Mouse (Mus musculus) macrophage (primary cell): Measurements from ENCODE around the gene Arrdc3. TPM values are rescaled to one million over a fixed set of nuclear protein-coding genes. Genes with fewer than 3 reads are reported as not detected.

Source experiments
- H3K27ac ChIP-seq: fragments of 350-480 bp; formaldehyde crosslinking; 2 replicates; pipeline ENCODE4 v1.9.0; 2021
- H3K36me3 ChIP-seq: fragments of 350-480 bp; formaldehyde crosslinking; 2 replicates; pipeline ENCODE4 v1.9.0; 2021; ENCODE audit errors: inconsistent target
- H3K4me3 ChIP-seq: fragments of 350-480 bp; formaldehyde crosslinking; 2 replicates; pipeline ENCODE4 v1.9.0; 2021; ENCODE audit errors: inconsistent target
- H3K79me2 ChIP-seq: fragments of 350-480 bp; formaldehyde crosslinking; 2 replicates; pipeline ENCODE4 v1.9.0; 2021; ENCODE audit errors: inconsistent target
- WGBS: methylation state at CpG from one replicate; pipeline ENCODE4 v1.1.7; 2026; ENCODE audit warnings: inconsistent platforms; ENCODE audit not compliant: missing documents; 5-methylcytosine and 5-hydroxymethylcytosine counted together
- polyA plus RNA-seq: library from polyadenylated mRNA; stranded (reverse); fragments of 250-400 nt; gene quantifications from 3 replicates; pipeline ENCODE4 v1.2.4, GENCODE M21; 2018; ENCODE audit warnings: inconsistent platforms
- total RNA-seq, 78 experiments: library from RNA; depleted of rRNA; stranded (reverse); fragments of 250-400 nt; gene quantifications; 1 replicate in 9 of 78; 2 replicates in 24 of 78; 3 replicates in 43 of 78; 4 replicates in 2 of 78; pipeline ENCODE4 v1.2.4; 2018; ENCODE audit warnings: inconsistent platforms in 56 of 78

Arrdc3 gene
- 100 to 1,000 TPM in 12 of 26 experiments, 10 to 100 TPM in 11, 1 to 10 TPM in 3; 8.0 to 378 (median 60.0) TPM for total RNA-seq (2018; cell fraction: chromatin; rRNA removed)
- total RNA-seq (2018; cell fraction: cytosol; rRNA removed) = 100 to 1,000 TPM in 11 of 26 experiments, 10 to 100 TPM in 13, 1 to 10 TPM in 2; 7.1 to 154 (median 91.5) TPM
- total RNA-seq (2018; cell fraction: nucleus; rRNA removed) = 100 to 1,000 TPM in 9 of 26 experiments, 10 to 100 TPM in 15, 1 to 10 TPM in 2; 4.7 to 381 (median 49.8) TPM
- 43.8 to 78.6 TPM (median 54.2 TPM) in 3 replicates for polyA plus RNA-seq

- Histone ChIP-seq H3K27ac (peak within 1 kb of the TSS; percentile 86), H3K79me2 (peaks cover 38% of the 10 kb centered on the region), H3K4me3 (peak within 1 kb of the TSS; percentile 90), H3K36me3 (peaks cover 7% of the 10 kb centered on the region; the same call in 1 of the 2 replicates)
- 0% methylated on average over 15 of the region's 31 CpGs for WGBS
Observed at GRCm38 (mm10) chr13:80883190-80883589, at the start of gene Arrdc3. Arrdc3 (plus strand) TSS chr13:80883384.

GRCm38 (mm10) chr13:80862215-80862614 is 21.0 kb upstream of the Arrdc3 start:
- 11% methylated on average over 5 of the region's 5 CpGs for WGBS
- Histone ChIP-seq H3K79me2 (no peaks in the 10 kb centered on the region), H3K27ac (no peak overlapping the region), H3K36me3 (no peaks in the 10 kb centered on the region), H3K4me3 (no peak overlapping the region)

- Histone ChIP-seq H3K79me2 (no peaks in the 10 kb centered on the region), H3K36me3 (no peaks in the 10 kb centered on the region), H3K4me3 (no peak overlapping the region), H3K27ac (no peak overlapping the region)
- WGBS = 12% methylated on average over 3 of the region's 3 CpGs
Observed at GRCm38 (mm10) chr13:80864195-80864594, 19.0 kb upstream of the Arrdc3 start.

DNA sequence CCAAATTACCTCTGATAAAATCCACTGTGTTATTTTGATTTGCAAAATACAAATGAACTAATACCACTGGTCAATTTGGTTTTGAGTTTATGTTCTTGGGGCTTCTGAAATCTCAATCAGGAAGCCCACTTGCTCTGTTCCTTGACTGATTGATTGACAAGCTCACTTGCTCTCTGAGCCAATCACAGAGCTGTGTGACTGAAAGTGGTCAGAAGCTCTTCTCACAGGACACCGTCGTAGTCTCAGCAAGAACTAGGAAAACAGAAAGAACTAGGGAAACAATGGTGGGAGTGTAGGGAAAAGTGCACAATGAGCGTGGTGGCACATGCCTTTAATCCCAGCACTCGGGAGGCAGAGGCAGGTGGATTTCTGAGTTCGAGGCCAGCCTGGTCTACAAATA is 8.1 kb upstream of the Arrdc3 start:
- Histone ChIP-seq H3K36me3 (no peaks in the 10 kb centered on the region), H3K4me3 (no peak overlapping the region), H3K79me2 (no peaks in the 10 kb centered on the region), H3K27ac (no peak overlapping the region)
- 95% methylated on average over 5 of the region's 5 CpGs for WGBS

GRCm38 (mm10) chr13:80880756-80881155 is 2.4 kb upstream of the Arrdc3 start:
- H3K4me3 ChIP-seq = no peak overlapping the region
- no peaks in the 10 kb centered on the region for H3K36me3 ChIP-seq
- H3K27ac ChIP-seq = no peak overlapping the region
- WGBS = 91% methylated on average over 4 of the region's 4 CpGs
- H3K79me2 ChIP-seq = peaks cover 18% of the 10 kb centered on the region

GRCm38 (mm10) chr13:80881722-80882500 is 1.3 kb upstream of the Arrdc3 start:
- Histone ChIP-seq H3K27ac (peak overlapping the region; percentile 68; the same call in 1 of the 2 replicates), H3K79me2 (peaks cover 25% of the 10 kb centered on the region), H3K4me3 (no peak overlapping the region), H3K36me3 (no peaks in the 10 kb centered on the region)
- WGBS = 15% methylated on average over 6 of the region's 6 CpGs

DNA sequence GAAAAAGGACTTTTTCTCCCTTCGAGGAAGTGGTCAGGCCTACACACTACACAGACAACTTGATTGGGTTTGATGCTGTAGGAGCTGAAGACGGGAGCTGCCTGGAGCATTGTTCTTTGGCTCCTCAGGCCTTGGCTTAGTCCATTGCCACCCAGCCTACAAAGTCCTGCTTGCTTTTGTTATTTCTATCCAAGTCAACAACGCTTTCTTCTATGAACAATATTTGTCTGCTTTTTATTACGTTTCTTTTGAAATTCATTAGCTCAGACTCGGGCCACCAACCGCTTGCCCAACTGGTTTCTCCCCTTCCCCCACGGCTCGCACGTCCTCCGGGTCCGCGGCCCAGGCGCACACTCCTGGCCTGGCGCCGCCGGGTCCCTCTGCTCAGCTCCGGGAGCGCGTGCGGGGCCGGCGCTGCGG is 458 bp upstream of the Arrdc3 start:
- 1% methylated on average over 20 of the region's 23 CpGs for WGBS

GRCm38 (mm10) chr13:80883649-80884376 is 629 bp downstream of the Arrdc3 start:
- under 1% methylated on average over 22 of the region's 23 CpGs for WGBS
- peak overlapping the region; percentile 90 for H3K4me3 ChIP-seq
- peak overlapping the region; percentile 86 for H3K27ac ChIP-seq

More for the DNA sequence above, 458 bp upstream of the Arrdc3 start:
- Histone ChIP-seq H3K4me3 (peak overlapping the region; percentile 12; the same call in 1 of the 2 replicates), H3K27ac (peak overlapping the region; percentile 68), H3K36me3 (peaks cover 2% of the 10 kb centered on the region; the same call in 1 of the 2 replicates), H3K79me2 (peaks cover 34% of the 10 kb centered on the region)

DNA sequence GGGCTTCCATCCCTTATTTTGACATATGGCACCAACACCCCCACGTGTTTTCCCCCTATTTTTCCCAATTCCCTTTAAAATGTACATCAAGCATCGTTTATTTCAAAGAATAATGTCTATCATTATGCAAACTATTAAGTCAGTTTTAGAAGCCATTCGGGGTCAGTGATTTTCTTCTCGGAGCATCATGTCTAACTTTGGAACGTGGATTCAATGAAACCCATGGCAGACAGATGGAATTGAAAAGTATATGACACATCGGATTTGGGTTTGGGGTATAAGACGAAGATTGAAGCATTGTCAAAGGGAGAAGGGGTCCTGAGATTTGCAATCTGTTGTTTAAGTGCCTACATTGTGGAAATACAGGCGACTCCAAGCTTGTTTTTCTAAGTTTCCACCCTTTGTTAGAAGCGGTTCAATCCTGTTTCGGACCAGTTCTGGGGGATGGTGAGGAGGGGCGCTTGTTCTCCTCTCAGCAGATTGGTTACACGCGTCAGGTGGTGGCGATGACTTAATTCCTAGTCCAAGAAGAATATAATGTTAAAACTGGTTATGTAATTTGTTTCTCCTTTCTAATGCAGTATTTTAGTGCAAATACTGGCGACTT is 1.3 kb downstream of the Arrdc3 start:
- WGBS = 0% methylated on average over 14 of the region's 15 CpGs
- Histone ChIP-seq H3K4me3 (peak overlapping the region; percentile 90), H3K36me3 (peaks cover 20% of the 10 kb centered on the region), H3K27ac (peak overlapping the region; percentile 86), H3K79me2 (peaks cover 41% of the 10 kb centered on the region)

More at GRCm38 (mm10) chr13:80883649-80884376, 629 bp downstream of the Arrdc3 start:
- Histone ChIP-seq H3K79me2 (peaks cover 41% of the 10 kb centered on the region), H3K36me3 (peaks cover 13% of the 10 kb centered on the region; the same call in 1 of the 2 replicates)

DNA sequence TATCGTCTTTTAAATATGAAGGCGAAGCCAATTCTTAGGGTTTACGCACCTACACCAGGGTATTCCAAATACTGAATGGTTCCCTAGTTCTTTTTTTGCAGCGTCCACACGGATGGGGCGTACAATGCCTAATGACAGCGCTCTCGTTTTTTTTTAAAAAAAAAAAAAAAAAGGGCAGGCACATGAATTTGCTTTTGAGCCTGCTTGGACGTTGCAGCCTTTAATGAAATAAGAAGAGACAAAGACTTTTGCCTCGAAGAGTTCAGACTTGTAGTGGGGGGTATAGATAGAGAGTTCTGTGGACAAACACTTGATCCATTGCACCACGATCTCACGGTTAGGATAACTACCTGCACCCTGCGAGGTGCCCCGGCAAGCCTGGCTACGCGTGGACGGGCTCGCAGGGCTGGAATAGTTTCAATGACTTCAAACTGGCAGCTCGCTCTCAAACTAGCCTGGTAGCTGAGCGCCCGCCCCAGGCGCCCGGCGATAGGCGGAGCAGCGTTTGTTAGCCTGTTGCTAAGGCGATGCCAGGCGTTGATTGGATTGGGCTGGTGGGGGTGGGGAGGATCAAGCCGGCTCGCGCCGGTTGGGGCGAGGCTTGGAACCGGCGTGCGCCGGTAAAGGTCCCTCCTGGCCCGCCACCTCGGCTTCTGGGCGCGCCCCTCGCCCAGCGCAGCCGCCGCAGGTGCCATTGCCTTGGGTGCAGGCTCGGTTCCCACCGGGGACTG is 2.1 kb downstream of the Arrdc3 start:
- Histone ChIP-seq H3K4me3 (peak overlapping the region; percentile 90), H3K36me3 (peaks cover 27% of the 10 kb centered on the region), H3K27ac (peak overlapping the region; percentile 86), H3K79me2 (peaks cover 41% of the 10 kb centered on the region)
- WGBS = under 1% methylated on average over 46 of the region's 47 CpGs

GRCm38 (mm10) chr13:80885834-80886663 is 2.9 kb downstream of the Arrdc3 start:
- peaks cover 35% of the 10 kb centered on the region for H3K36me3 ChIP-seq

DNA sequence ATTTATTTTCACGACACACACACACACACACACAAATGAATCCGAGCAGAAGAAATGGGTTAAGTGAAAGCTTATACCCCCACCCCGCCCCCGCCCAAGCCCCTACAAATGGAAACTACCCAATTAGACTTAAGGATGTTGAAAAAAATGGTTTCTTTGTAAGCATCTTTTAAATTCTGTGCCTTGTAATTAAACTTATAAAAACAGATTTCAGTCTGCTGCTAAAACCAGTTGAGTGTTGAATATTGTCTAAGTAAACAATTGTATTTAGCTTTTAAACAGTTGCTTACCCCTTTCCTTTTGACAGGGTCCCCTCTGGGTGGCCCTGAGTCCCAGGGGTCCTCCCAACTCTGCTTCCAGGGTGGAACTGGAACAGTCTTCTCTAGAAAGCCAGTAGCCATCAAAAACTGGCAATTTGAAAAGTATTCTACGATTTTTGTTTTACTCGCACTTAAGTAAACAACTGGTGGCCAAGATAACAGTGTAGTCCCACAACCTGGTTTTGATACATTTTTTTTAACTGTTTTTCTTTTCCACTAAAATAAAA is 3.6 kb downstream of the Arrdc3 start:
- Histone ChIP-seq H3K4me3 (peak overlapping the region; percentile 62), H3K27ac (peak overlapping the region; percentile 87), H3K36me3 (peaks cover 42% of the 10 kb centered on the region), H3K79me2 (peaks cover 41% of the 10 kb centered on the region)
- 17% methylated on average over 5 of the region's 6 CpGs for WGBS

More at GRCm38 (mm10) chr13:80885834-80886663, 2.9 kb downstream of the Arrdc3 start:
- Histone ChIP-seq H3K27ac (peak overlapping the region; percentile 87), H3K79me2 (peaks cover 41% of the 10 kb centered on the region), H3K4me3 (peak overlapping the region; percentile 62)
- 0% methylated on average over 71 of the region's 72 CpGs for WGBS

DNA sequence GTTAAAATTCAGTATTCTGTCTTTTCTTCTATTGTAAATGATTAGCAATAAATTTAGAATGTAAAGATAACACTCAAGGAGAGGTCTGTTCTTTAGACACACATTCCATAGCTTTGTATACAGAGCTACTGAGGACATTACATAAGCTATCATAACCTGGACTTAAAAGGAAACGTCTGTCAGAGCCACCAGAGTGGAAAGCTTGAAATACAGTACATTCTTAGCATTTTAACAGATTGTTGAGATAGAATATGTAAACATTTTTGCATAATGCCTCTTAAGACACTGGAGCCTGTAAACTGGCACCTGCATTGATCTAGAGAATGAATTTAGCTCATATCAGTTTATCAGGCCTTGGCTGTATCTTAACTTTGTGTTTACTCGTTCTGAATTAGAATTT is 4.7 kb downstream of the Arrdc3 start:
- peaks cover 41% of the 10 kb centered on the region for H3K79me2 ChIP-seq
- H3K4me3 ChIP-seq = no peak overlapping the region
- 95% methylated on average over 2 of the region's 2 CpGs for WGBS
- peaks cover 53% of the 10 kb centered on the region for H3K36me3 ChIP-seq
- no peak overlapping the region for H3K27ac ChIP-seq
